Mouse (Mus musculus) layer of hippocampus, adult 18-20 months (tissue): ENCODE results near the gene Hoxc5. TPM values are rescaled to one million over a fixed set of nuclear protein-coding genes. Genes with fewer than 3 reads are reported as not detected.

Source experiments
- DNase-seq, 2 experiments: peaks; one replicate each; pipeline ENCODE4 v3.0.0; 2022; ENCODE audit warnings: low spot score in 2 of 2
- long read RNA-seq: library from polyadenylated mRNA; stranded (forward); transcript quantifications from one replicate; pipeline ENCODE4 v2.0.0, GENCODE M21; 2021
- total RNA-seq, 2 experiments: library from RNA; stranded (reverse); gene quantifications; 2 replicates each; pipeline ENCODE4 v1.2.3; 2021

Gene Hoxc5
- total RNA-seq, result not detected
- long read RNA-seq, result 0 reads

DNA sequence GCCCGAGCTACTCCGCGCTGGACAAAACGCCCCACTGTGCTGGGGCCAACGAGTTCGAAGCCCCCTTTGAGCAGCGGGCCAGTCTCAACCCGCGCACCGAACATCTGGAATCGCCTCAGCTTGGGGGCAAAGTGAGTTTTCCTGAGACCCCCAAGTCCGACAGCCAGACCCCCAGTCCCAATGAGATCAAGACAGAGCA, at the start of gene Hoxc5:
Gene Hoxc5 (plus strand): TSS at position 132 of the 199 bp plus-strand sequence.
- no peak for DNase-seq

DNA sequence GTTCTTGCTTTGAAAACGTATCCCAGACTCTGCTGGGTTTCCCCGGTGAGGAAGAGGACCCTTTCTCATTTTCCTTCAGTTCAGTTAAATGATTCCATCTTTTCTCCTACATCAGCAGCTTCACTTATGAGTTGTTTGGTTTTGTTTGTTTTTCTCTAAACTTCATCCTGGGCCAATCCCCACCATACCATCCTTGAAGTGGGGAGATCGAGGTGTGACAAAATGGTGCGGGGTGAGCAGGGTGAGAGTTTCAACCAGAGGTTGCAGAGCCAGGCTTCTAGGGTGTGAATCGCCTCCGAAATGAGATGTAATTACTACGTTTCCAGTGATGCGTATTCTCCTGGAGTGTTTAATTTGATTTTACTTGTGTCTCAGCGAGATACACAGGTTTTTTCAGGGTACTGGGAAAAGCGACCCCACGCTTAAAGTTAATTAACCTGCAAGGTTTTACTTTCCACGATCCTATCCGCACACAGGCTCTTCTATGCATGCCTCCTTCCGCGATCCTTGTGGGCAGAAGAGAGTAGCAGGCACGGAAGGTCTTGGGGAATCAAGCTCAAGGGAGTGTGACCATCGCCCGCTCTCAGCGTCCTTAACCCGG, 49.2 kb upstream of the Hoxc5 start:
- no peak for DNase-seq

GRCm38 (mm10) chr15:102918611-102919265, 48.5 kb upstream of the Hoxc5 start:
- no peak for DNase-seq

DNA sequence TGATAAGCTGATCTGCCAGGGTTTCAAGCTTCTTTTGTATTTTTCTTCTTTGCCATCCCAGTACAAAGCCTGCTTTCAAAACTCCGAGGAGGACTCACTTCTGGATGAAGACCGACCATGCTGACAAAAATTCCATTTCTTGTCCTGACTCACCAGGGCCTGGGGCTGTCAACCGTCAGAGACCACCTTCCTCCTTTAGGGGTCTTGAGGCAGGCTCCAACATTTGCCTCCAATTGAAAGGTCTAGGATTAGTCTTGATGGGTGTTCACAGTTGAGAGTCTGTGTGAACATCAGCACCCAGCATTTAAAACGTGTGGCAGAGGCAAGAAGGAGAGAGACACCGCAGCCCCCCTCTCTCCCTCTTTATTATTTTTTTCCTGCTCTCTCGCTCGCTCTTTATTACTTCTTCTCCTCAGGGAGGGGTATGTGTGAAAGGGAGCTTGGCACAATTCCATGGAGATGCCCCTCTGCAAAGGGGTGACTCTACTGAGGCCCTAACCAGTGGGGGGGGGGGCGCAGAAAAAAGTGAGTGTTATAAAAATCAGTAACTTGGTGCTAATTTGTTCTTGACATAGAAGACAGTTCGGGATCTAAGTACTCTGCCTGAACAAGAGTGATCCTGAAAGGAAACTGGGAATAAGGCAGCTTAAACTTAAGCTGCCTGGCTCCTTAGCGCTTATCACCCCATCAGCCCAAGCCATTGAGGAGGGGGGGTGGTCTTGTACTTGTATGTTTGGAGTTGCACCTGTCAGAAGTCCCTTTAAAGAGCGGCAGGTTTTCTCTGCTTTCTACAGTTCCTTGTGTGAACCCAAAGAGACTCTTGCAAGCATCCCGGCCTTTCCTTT, 47.7 kb upstream of the Hoxc5 start:
- DNase-seq, result no peak

DNA sequence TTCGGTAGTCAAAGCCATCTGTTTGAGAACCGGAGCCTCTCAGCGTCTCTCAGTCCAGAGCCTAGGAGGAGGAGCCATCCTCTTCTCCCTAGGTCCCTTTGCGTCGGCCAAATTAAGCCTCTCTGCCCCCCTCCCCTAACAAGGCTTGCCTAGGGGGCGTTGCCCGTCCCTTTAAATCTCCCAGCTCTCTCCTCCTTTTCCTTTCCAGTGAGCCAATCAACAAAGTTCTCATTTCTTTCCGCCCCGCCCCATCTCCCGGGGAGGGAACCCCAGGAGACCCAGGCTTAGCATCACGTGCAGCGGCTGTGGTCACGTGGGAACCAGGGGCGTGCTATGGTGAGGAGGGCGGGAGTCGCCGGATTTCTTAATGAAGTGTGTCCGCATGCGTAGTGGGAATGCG, 46.6 kb upstream of the Hoxc5 start:
- DNase-seq, result no peak

GRCm38 (mm10) chr15:102921053-102922011, 45.9 kb upstream of the Hoxc5 start, which contains the start of gene Hoxc13:
TSS of gene Hoxc13 (plus strand) at chr15:102921103.
- no peak for DNase-seq

DNA sequence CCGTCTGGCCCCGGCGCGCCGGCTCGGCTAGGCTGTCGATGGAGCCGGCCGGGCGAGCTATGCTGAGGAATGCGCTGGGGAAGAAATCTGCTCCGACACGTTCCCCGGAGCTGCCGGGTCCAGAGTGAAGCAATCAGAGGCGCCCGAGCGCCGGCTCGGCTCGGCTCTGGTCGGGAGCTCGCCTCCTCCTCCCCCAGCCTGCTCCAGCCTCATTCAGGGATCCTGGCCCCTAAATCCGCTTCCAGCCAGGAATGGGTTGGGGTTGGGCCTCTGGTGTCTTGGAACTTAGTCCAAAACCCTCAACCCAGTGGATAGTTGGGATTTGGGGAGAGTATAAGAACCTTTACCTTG, 45.3 kb upstream of the Hoxc5 start:
- no peak for DNase-seq

- no peak for DNase-seq
Observed at GRCm38 (mm10) chr15:102922636-102923500, 44.4 kb upstream of the Hoxc5 start.

- no peak for DNase-seq
Observed at GRCm38 (mm10) chr15:102927032-102927645, 40.1 kb upstream of the Hoxc5 start.

DNA sequence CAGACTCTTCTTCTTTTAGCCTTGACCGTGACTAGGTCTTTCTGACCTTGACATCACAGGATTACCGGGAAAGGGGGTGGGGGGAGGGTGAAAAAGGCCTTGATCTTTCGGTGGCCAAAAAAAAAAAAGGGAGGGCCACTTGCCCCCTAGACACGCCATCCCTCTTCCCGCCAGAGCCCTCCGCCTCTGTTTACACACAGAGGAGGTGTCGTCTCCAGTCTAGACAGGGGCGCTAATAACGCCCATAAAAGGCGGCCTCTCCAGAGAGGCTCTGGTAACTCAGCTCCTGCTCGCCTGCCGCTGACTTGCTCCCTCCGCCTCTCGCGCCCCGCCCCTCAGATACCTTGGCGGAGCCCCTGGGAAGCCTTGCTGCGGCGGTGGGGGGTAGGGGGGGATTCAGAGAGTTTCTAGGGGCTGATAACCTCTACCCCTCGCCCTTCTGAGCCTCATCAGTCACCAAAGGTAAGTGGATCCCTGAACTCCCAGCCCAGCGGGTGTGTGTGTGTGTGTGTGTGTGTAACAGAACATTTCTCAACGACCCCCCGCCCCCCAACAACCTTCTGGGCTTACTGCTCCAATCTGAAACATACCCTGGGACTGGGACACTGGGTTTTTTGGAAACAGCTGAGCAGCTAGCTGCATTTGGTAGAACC, 35.4 kb upstream of the Hoxc5 start:
- no peak for DNase-seq

GRCm38 (mm10) chr15:102934438-102934837, 32.8 kb upstream of the Hoxc5 start:
- DNase-seq, result no peak

DNA sequence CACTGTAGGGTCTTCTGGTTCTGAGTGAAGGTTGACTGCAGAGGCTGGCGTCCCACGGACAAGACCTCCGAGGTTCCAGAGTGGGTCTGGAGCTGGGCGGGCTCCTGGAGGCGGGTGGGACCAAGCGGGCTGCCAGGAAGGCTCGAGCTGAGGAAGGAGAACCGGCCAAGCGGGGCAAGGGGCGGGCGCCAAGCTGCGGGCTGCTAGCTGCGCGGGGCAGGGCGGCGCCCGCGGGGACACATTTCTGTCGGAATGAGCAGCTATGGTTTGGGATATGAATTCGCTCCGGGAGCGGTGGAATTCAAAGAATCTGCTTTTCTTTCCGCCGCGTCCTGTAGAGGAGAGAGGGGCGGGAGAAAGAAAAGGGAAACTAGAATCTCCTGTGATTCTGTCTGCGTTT, 32.3 kb upstream of the Hoxc5 start:
- no peak for DNase-seq

- no peak for DNase-seq
Observed at GRCm38 (mm10) chr15:102936279-102936972, 30.8 kb upstream of the Hoxc5 start, which contains the start of gene Hoxc12. TSS of gene Hoxc12 (plus strand) at chr15:102936757.

DNA sequence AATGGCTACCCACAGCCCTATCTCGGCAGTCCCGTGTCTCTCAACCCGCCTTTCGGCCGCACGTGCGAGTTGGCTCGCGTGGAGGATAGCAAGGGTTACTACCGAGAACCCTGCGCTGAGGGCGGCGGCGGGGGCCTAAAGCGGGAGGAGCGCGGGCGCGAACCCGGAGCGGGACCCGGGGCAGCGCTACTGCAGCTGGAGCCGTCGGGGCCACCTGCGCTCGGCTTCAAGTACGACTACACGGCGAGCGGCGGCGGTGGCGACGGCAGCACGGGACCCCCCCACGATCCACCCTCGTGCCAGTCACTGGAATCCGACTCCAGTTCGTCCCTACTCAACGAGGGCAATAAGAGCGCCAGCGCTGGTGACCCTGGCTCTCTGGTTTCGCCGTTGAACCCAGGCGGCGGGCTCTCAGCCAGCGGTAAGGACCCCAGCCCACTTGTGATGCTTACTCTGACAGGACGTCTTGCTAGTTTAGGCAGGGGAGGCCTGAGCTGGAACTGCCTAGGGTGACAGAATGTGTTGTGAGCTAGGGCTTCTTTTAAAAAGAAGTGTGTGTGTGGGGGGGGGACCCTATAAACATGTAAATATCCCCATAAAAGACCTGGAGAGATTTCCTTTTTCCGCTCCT, 30.1 kb upstream of the Hoxc5 start:
- DNase-seq, result no peak

DNA sequence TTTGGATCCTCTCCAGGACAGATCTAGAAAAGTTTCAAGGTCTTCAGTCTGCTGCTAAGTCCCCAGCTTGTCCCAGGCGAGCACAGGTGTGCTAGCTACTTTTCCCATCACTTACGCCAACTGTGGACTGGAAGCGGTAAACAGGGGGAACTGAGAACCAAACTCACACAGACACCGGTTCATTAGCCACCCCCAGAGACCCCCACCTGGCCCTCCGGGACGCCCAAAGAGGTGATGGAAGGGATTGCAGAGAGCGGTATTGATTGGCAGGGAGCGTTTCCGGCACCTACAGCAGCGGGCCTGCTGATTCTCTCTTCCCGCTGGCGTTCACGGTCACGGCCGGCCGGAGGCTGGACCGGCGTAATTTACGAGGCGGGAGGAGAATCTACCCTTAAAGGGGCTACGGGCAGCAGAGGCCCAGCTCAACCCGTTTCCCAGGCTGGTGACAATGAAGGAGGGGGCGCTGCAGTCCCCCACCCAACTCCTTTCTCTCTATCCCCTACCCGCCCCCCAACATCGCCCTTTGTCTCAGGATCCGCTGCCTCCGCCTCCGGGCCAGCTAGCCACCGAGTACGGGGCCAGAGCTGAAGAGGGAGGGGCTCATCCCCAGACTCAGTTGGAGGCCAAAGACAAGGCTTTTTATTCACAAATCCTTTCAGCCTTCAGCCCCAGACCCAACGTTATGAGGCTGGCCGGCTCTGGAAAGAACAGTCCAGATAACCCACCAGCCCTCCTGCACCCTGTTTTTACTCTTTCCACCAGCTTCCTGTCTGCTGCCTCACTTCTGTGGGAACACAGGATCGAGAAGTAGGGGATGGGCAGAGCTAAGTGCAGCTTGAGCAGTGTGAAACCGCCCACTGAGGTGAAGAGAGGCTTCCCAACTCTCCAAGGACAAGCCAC, 27.7 kb upstream of the Hoxc5 start:
- DNase-seq, result no peak

DNA sequence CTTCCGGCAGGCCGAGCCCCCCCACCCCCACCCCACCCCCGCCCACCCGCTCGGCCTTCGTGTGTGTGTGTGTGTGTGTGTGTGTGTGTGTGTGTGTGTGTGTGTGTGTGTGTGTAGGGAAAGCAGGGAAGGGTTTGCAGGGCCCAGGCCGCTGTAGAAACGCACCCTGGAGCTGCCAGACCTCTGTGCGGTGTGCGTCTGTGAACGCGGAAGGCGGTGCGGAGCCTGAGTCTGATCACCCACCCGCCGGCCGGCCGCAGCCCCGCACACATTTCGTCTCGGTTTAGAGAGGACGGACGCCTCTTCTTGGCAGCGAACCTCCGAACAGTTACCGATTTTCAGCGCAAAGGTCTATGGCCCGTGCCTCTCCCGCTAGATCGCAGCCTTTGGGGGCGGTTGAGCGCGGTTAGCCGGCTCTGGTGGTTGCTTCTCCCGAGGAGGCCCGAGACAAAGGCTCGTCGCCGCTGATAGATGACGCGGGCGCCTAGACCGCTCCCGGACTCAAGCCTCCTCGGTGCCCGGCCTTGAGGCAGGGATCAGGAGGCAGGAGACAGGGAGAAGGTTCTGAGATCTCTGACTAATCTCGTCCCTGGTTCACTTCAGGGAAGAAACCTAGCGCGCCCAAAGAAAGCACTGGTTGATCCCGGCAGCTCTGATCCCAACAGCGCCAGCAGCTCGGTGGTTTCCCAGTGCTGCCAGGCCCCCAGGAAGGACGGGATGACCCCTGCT, 24.3 kb upstream of the Hoxc5 start:
- DNase-seq, result no peak

DNA sequence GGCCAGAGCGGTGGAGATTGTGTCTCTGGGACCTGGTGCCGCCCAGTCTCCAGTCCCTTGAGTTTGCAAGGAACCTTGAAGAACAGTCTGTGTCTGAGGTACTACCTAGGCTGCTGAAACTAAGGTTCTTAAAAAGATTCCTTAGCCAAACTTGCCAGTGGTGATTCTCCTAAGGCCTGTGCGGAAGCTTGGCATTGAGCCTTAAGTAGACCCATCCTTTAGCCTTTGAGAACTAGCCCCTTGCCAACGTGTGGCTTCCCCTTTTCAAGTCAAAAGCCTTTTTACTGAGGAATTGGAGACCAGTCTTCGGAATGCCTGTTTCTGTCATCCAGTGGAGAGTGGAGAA, 23.8 kb upstream of the Hoxc5 start:
- no peak for DNase-seq
